Mouse (Mus musculus): ENCODE data around the gene Siva1. TPM values are rescaled to one million over a fixed set of nuclear protein-coding genes. Genes with fewer than 3 reads are reported as not detected.

Gene Siva1
- polyA plus RNA-seq, 1 experiment from 2014 or later, result 152 TPM

DNA sequence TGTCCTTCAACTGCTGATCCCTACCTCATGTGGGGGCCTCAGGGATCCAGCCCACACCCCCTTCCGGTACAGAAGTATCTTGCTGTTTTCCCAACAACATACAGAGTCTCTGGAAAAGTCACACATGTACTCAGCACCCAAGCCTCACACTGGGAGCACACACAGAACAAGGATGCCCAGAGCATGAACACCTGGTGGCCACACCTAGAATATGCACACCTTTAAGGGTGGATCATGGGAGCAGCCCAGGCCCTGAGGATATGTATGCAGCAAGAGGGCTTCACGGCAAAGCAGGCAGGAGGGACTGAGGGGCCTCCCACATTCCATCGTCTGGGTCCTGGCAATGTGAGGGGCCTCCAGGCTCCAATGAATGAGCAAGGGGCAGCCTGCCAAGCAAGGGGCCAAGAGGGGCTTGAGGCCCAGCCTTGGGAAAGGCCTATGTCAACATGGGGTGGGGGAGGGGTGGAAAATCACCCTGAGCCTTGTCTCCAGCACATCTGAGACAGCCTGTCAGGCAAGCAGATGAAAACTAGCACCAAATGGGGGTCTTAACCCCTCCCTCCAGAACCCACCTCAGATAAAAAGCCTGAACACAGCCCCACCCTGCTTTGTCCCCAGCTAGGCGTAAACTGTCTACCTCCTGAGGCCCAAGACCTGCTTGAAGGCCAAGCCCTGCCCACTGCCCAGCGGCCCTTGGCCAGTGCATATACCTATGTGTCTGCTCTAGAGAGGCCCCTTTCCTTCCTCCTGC lies 16.3 kb downstream of the Siva1 start:
- no peaks in the 10 kb centered on the region for H3K9me3 ChIP-seq (replicated peaks; ENCODE audit: control insufficient read depth, low read length)
- H3K4me3 ChIP-seq (replicated peaks; ENCODE audit: low read length), result 0 out of 2 replicates have a peak overlapping the region, but pooled peaks have one; percentile 9
- H3K27ac ChIP-seq (ENCODE audit: low read length), result peak overlapping the region; percentile 93
- peak; percentile 82 for ATAC-seq (ENCODE audit: insufficient read depth, low FRiP score)
- peaks cover 62% of the 10 kb centered on the region for H3K4me1 ChIP-seq (ENCODE audit: control insufficient read depth, insufficient read depth, low read length)
- no peaks in the 10 kb centered on the region for H3K27me3 ChIP-seq (ENCODE audit: control insufficient read depth, insufficient read depth, low read length)
- WGBS, result 19% methylated on average over 5 of the region's 5 CpGs
- peak overlapping the region; percentile 62 for H3K9ac ChIP-seq (ENCODE audit: low read length)
- H3K36me3 ChIP-seq (ENCODE audit: control insufficient read depth, insufficient read depth, low read length), result peaks cover 30% of the 10 kb centered on the region
- peak overlapping the region; percentile 46 for H3K4me2 ChIP-seq (ENCODE audit: low read depth, low read length)

DNA sequence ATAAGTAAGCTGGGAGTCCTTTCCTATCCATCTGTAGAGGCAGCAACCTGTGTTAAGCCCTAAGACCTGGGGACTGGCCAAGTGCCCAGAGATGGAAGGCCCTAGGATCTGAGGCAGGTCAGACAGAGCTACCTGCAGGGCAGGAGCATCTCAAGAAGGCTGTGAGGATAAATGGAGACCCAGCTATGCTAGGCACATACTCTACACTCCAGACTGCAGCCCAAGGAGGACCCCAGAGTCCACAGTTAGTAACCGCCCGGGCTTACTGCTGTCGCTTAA lies 16.8 kb downstream of the Siva1 start:
- Histone ChIP-seq H3K4me1 (ENCODE audit: control insufficient read depth, insufficient read depth, low read length) (peaks cover 67% of the 10 kb centered on the region), H3K27ac (ENCODE audit: low read length) (peak overlapping the region; percentile 93), H3K4me2 (ENCODE audit: low read depth, low read length) (peak overlapping the region; percentile 46; the same call in 1 of the 2 replicates), H3K4me3 (replicated peaks; ENCODE audit: low read length) (0 out of 2 replicates have a peak overlapping the region, but pooled peaks have one; percentile 9), H3K9me3 (replicated peaks; ENCODE audit: control insufficient read depth, low read length) (no peaks in the 10 kb centered on the region), H3K9ac (ENCODE audit: low read length) (peak overlapping the region; percentile 62), H3K27me3 (ENCODE audit: control insufficient read depth, insufficient read depth, low read length) (no peaks in the 10 kb centered on the region), H3K36me3 (ENCODE audit: control insufficient read depth, insufficient read depth, low read length) (peaks cover 26% of the 10 kb centered on the region)
- WGBS, result 82% methylated on average over 3 of the region's 3 CpGs
- ATAC-seq (ENCODE audit: insufficient read depth, low FRiP score), result 0 out of 2 replicates have a peak, but pooled peaks have one; percentile 1

DNA sequence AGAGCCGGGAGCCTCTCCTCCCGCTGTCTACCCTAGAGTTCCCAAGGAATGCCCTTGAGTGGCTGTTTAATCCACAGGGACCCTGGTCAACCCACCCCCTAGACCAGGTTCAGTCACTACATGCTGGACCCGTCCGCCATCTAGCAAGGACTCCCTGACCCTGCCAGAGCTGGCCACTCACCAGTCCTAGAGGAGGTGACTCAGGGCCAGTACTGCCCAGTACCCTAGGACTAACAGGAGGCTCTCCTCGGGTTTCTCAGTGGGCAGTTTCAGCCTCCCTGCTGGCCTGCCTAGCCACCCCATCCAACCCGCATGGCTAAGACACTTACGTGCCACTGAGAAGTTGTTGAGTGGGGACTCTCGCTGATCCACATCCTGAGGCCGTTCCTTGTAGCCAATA lies 17.4 kb downstream of the Siva1 start:
- Histone ChIP-seq H3K4me2 (ENCODE audit: low read depth, low read length) (no peak overlapping the region), H3K9ac (ENCODE audit: low read length) (peak overlapping the region; percentile 62), H3K27ac (ENCODE audit: low read length) (peak overlapping the region; percentile 93), H3K27me3 (ENCODE audit: control insufficient read depth, insufficient read depth, low read length) (no peaks in the 10 kb centered on the region), H3K4me3 (replicated peaks; ENCODE audit: low read length) (no peak overlapping the region), H3K36me3 (ENCODE audit: control insufficient read depth, insufficient read depth, low read length) (peaks cover 22% of the 10 kb centered on the region), H3K9me3 (replicated peaks; ENCODE audit: control insufficient read depth, low read length) (no peaks in the 10 kb centered on the region), H3K4me1 (ENCODE audit: control insufficient read depth, insufficient read depth, low read length) (peaks cover 72% of the 10 kb centered on the region)
- WGBS, result 78% methylated on average over 9 of the region's 9 CpGs
- ATAC-seq (ENCODE audit: insufficient read depth, low FRiP score), result no peak

DNA sequence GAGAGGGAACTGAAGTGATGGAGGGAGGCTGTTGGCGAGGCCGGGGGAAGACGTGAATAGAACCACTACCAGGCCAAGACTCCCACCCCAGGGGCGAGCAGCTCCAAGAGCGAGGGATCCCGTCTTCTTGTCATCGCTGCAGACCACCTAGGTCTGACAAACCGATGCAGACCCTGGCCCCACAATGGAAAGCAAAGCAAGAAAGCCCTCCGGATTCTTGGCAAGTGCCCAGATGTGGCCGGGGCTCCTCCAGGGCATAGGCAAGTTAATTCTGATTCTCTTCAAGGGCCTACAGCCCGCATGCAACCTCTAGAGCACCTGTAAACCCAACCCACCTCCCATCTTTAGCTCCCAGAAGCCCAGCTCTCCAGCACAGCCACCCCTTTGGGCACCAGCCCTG lies 18.8 kb downstream of the Siva1 start:
- no peak for ATAC-seq (ENCODE audit: insufficient read depth, low FRiP score)
- peaks cover 81% of the 10 kb centered on the region for H3K4me1 ChIP-seq (ENCODE audit: control insufficient read depth, insufficient read depth, low read length)
- H3K36me3 ChIP-seq (ENCODE audit: control insufficient read depth, insufficient read depth, low read length), result peaks cover 16% of the 10 kb centered on the region
- no peaks in the 10 kb centered on the region for H3K9me3 ChIP-seq (replicated peaks; ENCODE audit: control insufficient read depth, low read length)
- peak overlapping the region; percentile 32; the same call in 1 of the 2 replicates for H3K9ac ChIP-seq (ENCODE audit: low read length)
- H3K27me3 ChIP-seq (ENCODE audit: control insufficient read depth, insufficient read depth, low read length), result no peaks in the 10 kb centered on the region
- peak overlapping the region; percentile 29 for H3K27ac ChIP-seq (ENCODE audit: low read length)
- no peak overlapping the region for H3K4me2 ChIP-seq (ENCODE audit: low read depth, low read length)
- H3K4me3 ChIP-seq (replicated peaks; ENCODE audit: low read length), result no peak overlapping the region
- 79% methylated on average over 11 of the region's 11 CpGs for WGBS

DNA sequence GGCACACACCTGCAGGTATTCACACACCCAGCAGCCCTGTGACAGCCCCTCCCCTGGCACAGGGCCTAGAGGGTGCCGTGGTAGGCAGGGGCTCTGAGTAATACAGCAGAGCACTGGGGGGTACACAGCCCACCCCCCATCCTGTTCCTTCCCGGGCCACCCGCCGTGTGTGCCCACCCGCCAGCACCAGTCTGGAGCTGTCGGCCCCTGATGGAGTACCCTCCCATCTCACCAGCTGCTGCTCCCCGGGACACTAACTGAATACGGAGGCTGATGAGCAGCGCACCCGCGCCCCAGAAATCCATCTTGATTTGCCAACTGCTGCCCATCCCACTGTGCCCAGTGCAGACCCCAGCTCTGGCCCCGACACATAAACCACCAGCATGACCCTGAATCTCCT lies 19.2 kb downstream of the Siva1 start:
- Histone ChIP-seq H3K36me3 (ENCODE audit: control insufficient read depth, insufficient read depth, low read length) (peaks cover 16% of the 10 kb centered on the region), H3K9ac (ENCODE audit: low read length) (peak overlapping the region; percentile 32), H3K27ac (ENCODE audit: low read length) (peak overlapping the region; percentile 43), H3K4me3 (replicated peaks; ENCODE audit: low read length) (no peak overlapping the region), H3K4me2 (ENCODE audit: low read depth, low read length) (no peak overlapping the region), H3K4me1 (ENCODE audit: control insufficient read depth, insufficient read depth, low read length) (peaks cover 85% of the 10 kb centered on the region), H3K9me3 (replicated peaks; ENCODE audit: control insufficient read depth, low read length) (no peaks in the 10 kb centered on the region), H3K27me3 (ENCODE audit: control insufficient read depth, insufficient read depth, low read length) (no peaks in the 10 kb centered on the region)
- ATAC-seq (ENCODE audit: insufficient read depth, low FRiP score), result no peak
- WGBS, result 75% methylated on average over 12 of the region's 12 CpGs

DNA sequence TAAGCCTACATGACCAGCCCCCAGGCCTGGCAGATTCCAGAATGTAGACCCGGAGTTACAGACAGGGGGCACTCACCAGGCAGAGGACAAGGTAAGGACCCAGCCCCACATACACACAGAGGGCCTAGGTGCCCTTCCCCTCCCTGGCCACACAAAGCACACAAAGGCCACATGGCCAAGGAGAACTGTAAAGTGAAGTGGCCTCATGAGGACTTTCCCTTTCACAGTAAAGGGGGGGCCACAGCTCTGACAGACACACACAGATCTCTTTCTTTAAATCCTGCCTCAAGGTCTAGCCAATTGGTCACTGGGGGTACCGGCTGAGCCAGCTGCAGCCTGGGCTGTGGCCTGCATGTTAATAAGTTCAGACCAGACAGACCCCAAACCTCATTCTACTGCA lies 19.6 kb downstream of the Siva1 start:
- Histone ChIP-seq H3K4me1 (ENCODE audit: control insufficient read depth, insufficient read depth, low read length) (peaks cover 90% of the 10 kb centered on the region), H3K9me3 (replicated peaks; ENCODE audit: control insufficient read depth, low read length) (no peaks in the 10 kb centered on the region), H3K4me3 (replicated peaks; ENCODE audit: low read length) (no peak overlapping the region), H3K36me3 (ENCODE audit: control insufficient read depth, insufficient read depth, low read length) (peaks cover 17% of the 10 kb centered on the region), H3K4me2 (ENCODE audit: low read depth, low read length) (no peak overlapping the region), H3K9ac (ENCODE audit: low read length) (peak overlapping the region; percentile 31; the same call in 1 of the 2 replicates), H3K27me3 (ENCODE audit: control insufficient read depth, insufficient read depth, low read length) (no peaks in the 10 kb centered on the region), H3K27ac (ENCODE audit: low read length) (peak overlapping the region; percentile 43; the same call in 1 of the 2 replicates)
- ATAC-seq (ENCODE audit: insufficient read depth, low FRiP score), result no peak
- 53% methylated on average over 2 of the region's 2 CpGs for WGBS

DNA sequence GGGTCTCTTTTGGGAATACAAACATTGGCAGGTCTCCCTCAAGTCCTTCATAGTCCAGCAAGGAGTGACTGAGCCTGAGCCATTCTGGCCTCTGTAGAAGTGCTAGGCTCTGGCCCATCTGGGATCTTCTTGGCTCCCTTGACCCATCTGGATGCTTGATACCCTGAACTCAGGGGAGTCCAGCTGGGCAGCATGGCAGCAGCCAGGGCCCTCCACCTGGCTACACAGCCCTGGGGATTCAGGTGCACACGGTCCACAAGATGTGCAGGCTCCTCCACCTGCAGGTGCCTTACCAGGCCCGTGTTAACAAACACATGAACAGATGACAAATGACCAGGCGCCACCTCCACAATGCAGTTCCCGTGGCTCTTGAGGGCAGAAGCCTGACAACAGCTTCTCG lies 20.2 kb downstream of the Siva1 start:
- H3K36me3 ChIP-seq (ENCODE audit: control insufficient read depth, insufficient read depth, low read length), result peaks cover 17% of the 10 kb centered on the region
- WGBS, result 28% methylated on average over 5 of the region's 5 CpGs
- ATAC-seq (ENCODE audit: insufficient read depth, low FRiP score), result no peak
- no peak overlapping the region for H3K4me3 ChIP-seq (replicated peaks; ENCODE audit: low read length)
- peaks cover 90% of the 10 kb centered on the region for H3K4me1 ChIP-seq (ENCODE audit: control insufficient read depth, insufficient read depth, low read length)
- no peaks in the 10 kb centered on the region for H3K27me3 ChIP-seq (ENCODE audit: control insufficient read depth, insufficient read depth, low read length)
- H3K4me2 ChIP-seq (ENCODE audit: low read depth, low read length), result no peak overlapping the region
- peak overlapping the region; percentile 58; the same call in 1 of the 2 replicates for H3K9ac ChIP-seq (ENCODE audit: low read length)
- H3K27ac ChIP-seq (ENCODE audit: low read length), result peak overlapping the region; percentile 76
- no peaks in the 10 kb centered on the region for H3K9me3 ChIP-seq (replicated peaks; ENCODE audit: control insufficient read depth, low read length)

DNA sequence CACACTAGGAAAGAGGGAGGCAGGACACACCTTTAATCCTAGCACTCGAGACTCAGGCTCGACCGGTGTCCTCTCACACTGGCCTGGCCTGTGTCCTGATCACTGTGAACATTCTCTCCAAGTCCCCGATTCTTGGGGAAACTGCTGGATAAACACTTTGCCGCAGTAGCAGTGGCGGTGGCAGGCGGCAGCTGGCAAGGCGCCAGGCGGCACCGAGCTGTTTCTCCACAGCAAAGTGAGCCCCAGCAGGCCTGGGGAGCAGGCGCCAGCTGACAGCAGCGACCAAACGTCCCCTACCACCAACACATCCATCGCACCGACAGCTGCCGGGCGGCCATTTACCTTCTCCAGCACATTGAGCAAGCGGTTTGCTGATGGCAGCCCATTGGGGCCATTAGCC lies 21.0 kb downstream of the Siva1 start:
- H3K4me2 ChIP-seq (ENCODE audit: low read depth, low read length), result peak overlapping the region; percentile 35

DNA sequence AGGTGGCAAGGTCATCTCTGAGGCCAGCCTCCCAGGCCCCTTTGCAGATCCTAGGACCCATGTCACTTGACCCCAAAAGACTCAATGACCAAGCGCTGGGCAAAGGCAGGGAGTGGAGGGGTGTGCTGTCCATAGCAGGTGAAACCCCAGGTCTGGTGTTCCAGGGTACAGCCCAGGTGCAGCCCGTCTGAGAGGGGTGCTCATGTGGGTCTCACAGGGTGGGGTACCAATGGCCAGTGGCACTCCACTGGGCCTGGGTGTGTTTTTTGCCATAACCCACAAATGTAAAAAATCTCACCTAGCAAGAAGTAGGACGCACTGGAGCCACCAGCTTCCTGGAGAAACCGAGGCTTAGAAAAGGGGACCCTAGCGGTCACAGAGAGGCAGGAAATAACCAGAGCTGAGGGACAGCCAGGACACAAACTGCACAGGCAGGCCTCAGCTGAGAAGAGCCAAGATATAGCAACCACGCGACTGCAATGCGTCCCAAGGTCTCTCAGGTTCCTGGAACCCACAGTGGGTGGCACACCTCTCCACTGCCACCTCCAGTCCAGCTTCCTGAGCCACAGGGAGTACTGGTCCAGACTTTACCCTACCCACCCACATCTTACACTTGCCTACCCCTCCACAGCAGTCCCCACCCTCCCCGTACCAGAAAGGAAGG lies 21.5 kb downstream of the Siva1 start:
- ATAC-seq (ENCODE audit: insufficient read depth, low FRiP score), result no peak
- H3K4me1 ChIP-seq (ENCODE audit: control insufficient read depth, insufficient read depth, low read length), result peaks cover 87% of the 10 kb centered on the region
- 72% methylated on average over 9 of the region's 9 CpGs for WGBS
- peak overlapping the region; percentile 35 for H3K4me2 ChIP-seq (ENCODE audit: low read depth, low read length)
- H3K9me3 ChIP-seq (replicated peaks; ENCODE audit: control insufficient read depth, low read length), result no peaks in the 10 kb centered on the region
- no peak overlapping the region for H3K4me3 ChIP-seq (replicated peaks; ENCODE audit: low read length)
- H3K9ac ChIP-seq (ENCODE audit: low read length), result peak overlapping the region; percentile 48
- no peaks in the 10 kb centered on the region for H3K27me3 ChIP-seq (ENCODE audit: control insufficient read depth, insufficient read depth, low read length)
- peaks cover 24% of the 10 kb centered on the region for H3K36me3 ChIP-seq (ENCODE audit: control insufficient read depth, insufficient read depth, low read length)
- peak overlapping the region; percentile 76 for H3K27ac ChIP-seq (ENCODE audit: low read length)

More for the DNA sequence above, 21.0 kb downstream of the Siva1 start:
- WGBS, result 29% methylated on average over 18 of the region's 18 CpGs
- peak overlapping the region; percentile 76 for H3K27ac ChIP-seq (ENCODE audit: low read length)
- H3K27me3 ChIP-seq (ENCODE audit: control insufficient read depth, insufficient read depth, low read length), result no peaks in the 10 kb centered on the region
- no peak overlapping the region for H3K4me3 ChIP-seq (replicated peaks; ENCODE audit: low read length)
- H3K9me3 ChIP-seq (replicated peaks; ENCODE audit: control insufficient read depth, low read length), result no peaks in the 10 kb centered on the region
- no peak for ATAC-seq (ENCODE audit: insufficient read depth, low FRiP score)
- H3K4me1 ChIP-seq (ENCODE audit: control insufficient read depth, insufficient read depth, low read length), result peaks cover 87% of the 10 kb centered on the region
- peak overlapping the region; percentile 58 for H3K9ac ChIP-seq (ENCODE audit: low read length)
- H3K36me3 ChIP-seq (ENCODE audit: control insufficient read depth, insufficient read depth, low read length), result peaks cover 23% of the 10 kb centered on the region

Data from stomach, embryonic 16.5 days (tissue).